Mouse (Mus musculus) liver, embryonic 14.5 days (tissue): ENCODE measurements around the gene Maff. TPM values are rescaled to one million over a fixed set of nuclear protein-coding genes. Genes with fewer than 3 reads are reported as not detected.

Experiments
- ATAC-seq: fragments of 200-750 bp; cut with Nextera tagmentation; 2 replicates; pipeline ENCODE4 v1.8.0; 2017; ENCODE audit warnings: moderate number of reproducible peaks, mild to moderate bottlenecking, moderate library complexity; ENCODE audit not compliant: insufficient read depth
- DNase-seq, 3 experiments: peaks; one replicate each; pipeline ENCODE4 v3.0.0-alpha.2; 2012 to 2013; ENCODE audit warnings: low read depth in 3 of 3, low spot score in 3 of 3
- H3K27ac ChIP-seq: fragments of 300-500 bp; sonication (generic); 2 replicates; pipeline ENCODE4 v1.5.1; 2014; ENCODE audit warnings: moderate library complexity, mild to moderate bottlenecking, control low read depth, inconsistent platforms
- H3K27me3 ChIP-seq: fragments of 300-500 bp; sonication (generic); 2 replicates; pipeline ENCODE4 v1.6.1; 2014; ENCODE audit warnings: mild to moderate bottlenecking, low read length, moderate library complexity; ENCODE audit not compliant: control insufficient read depth, insufficient read depth
- H3K36me3 ChIP-seq: fragments of 300-500 bp; sonication (generic); replicated peaks from 2 replicates; pipeline ENCODE4 v1.6.1; 2014; ENCODE audit warnings: low read depth; ENCODE audit not compliant: control insufficient read depth, insufficient read depth
- H3K4me1 ChIP-seq, 2 experiments: fragments of 200-500 bp in 1 of 2; fragments of 300-500 bp in 1 of 2; sonication (generic) in 1 of 2; replicated peaks; 2 replicates each; pipeline ENCODE4 v1.6.1; 2012 to 2014; ENCODE audit warnings: antibody characterized with exemption in 1 of 2, inconsistent platforms in 1 of 2, low read length in 1 of 2; ENCODE audit not compliant: control insufficient read depth in 2 of 2, insufficient read depth in 2 of 2
- H3K4me2 ChIP-seq: fragments of 300-500 bp; sonication (generic); 2 replicates; pipeline ENCODE4 v1.6.1; 2014; ENCODE audit warnings: low read depth, mild to moderate bottlenecking, control low read depth, moderate library complexity
- H3K4me3 ChIP-seq, 2 experiments: fragments of 200-500 bp in 1 of 2; fragments of 300-500 bp in 1 of 2; sonication (generic) in 1 of 2; 2 replicates each; pipeline ENCODE4 v1.5.1; 2012 to 2014; ENCODE audit warnings: low read depth in 2 of 2, low read length in 2 of 2, mild to moderate bottlenecking in 2 of 2, control low read depth in 1 of 2, inconsistent platforms in 1 of 2, moderate library complexity in 1 of 2; ENCODE audit not compliant: insufficient read depth in 1 of 2
- H3K9ac ChIP-seq: fragments of 300-500 bp; sonication (generic); replicated peaks from 2 replicates; pipeline ENCODE4 v1.6.1; 2014; ENCODE audit warnings: mild to moderate bottlenecking, control low read depth, moderate library complexity
- H3K9me3 ChIP-seq: fragments of 300-500 bp; sonication (generic); 2 replicates; pipeline ENCODE4 v1.6.1; 2016; ENCODE audit warnings: low read length, mixed read lengths; ENCODE audit not compliant: control insufficient read depth
- CTCF ChIP-seq: IDR thresholded peaks from 2 replicates; pipeline ENCODE4 v1.5.1; 2016; ENCODE audit warnings: antibody characterized with exemption, low read depth, control low read depth
- EP300 ChIP-seq: IDR thresholded peaks from 2 replicates; pipeline ENCODE4 v1.6.1; 2016; ENCODE audit warnings: antibody characterized with exemption, low read depth
- WGBS: fragments of 180-500 bp; shearing (Covaris S2); extraction: QIAGEN DNeasy Blood & Tissue Kit; methylation state at CpG from one replicate; pipeline ENCODE4 v1.1.7; 2014; ENCODE audit not compliant: insufficient replicate concordance; 5-methylcytosine and 5-hydroxymethylcytosine counted together
- polyA plus RNA-seq, 2 experiments: library from polyadenylated mRNA; depleted of rRNA in 1 of 2; stranded (reverse) in 1 of 2; unstranded in 1 of 2; fragments of >200 nt; fragmentation: Nextera tagmentation in 1 of 2; extraction: Ambion mirVana in 1 of 2; gene quantifications; 2 replicates each; pipeline versions ENCODE4 v1.2.1 to v1.2.3; 2012 to 2014

Gene Maff
- polyA plus RNA-seq (2012; rRNA removed) (1.8 TPM in 2 replicates), polyA plus RNA-seq (2014; fragmentation: Nextera tagmentation; extraction: Ambion mirVana) (0.80 and 1.1 TPM in 2 replicates)

DNA sequence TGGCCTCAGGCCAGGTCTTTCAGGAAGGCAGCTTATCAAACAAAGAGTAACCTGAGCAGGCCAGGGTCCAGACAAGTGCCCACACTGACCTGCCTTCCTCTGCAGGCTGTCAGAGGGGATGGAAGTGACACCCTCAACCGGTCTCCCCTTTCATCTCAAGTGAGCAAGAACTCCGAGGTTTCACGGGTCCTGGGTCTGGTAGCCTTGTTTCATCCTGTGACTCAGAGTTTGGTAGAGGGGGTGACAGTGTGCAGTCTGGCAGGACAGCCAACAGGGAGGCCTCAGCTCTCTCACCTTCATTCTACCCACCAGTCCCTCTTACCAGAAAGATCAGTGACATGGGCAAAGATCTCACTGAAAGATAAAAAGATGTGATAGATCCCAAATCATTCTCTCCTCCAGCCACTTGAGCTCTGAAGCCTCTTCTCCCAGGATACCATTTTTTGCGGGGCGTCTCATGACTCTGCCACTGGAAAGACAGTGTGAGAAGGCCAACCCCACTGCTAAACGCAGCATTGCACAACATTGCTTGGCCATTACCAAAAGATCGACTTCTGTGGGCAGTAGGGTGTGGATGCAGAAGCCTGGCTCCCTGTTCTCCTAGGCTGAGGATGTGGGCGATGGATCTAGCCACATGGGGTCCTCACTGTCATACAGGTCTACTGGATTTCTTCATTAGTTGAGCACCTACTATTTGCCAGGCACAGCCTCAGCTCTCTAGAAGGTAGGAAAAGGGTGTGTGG, at the start of gene Maff:
Gene Maff (plus strand): TSS at position 571 of the 743 bp plus-strand sequence.
- peak within 1 kb of the TSS; percentile 51 for H3K27ac ChIP-seq
- H3K4me2 ChIP-seq, result peak within 1 kb of the TSS; percentile 85
- H3K4me3 ChIP-seq, result peak within 1 kb of the TSS; percentile 70 to 77
- DNase-seq (no peak), ATAC-seq (no peak)
- 36% methylated on average over 8 of the region's 8 CpGs for WGBS
- no peaks in the 10 kb centered on the region for H3K36me3 ChIP-seq
- TF ChIP-seq EP300 (no peak), CTCF (no peak; the same call in 1 of the 2 replicates)
- peaks cover 14% of the 10 kb centered on the region for H3K27me3 ChIP-seq
- peak within 1 kb of the TSS; percentile 76 for H3K9ac ChIP-seq
- no peaks in the 10 kb centered on the region for H3K9me3 ChIP-seq
- H3K4me1 ChIP-seq, result peaks cover 0 to 24% of the 10 kb centered on the region in 2 experiments; a peak in 3 of 4 replicates

DNA sequence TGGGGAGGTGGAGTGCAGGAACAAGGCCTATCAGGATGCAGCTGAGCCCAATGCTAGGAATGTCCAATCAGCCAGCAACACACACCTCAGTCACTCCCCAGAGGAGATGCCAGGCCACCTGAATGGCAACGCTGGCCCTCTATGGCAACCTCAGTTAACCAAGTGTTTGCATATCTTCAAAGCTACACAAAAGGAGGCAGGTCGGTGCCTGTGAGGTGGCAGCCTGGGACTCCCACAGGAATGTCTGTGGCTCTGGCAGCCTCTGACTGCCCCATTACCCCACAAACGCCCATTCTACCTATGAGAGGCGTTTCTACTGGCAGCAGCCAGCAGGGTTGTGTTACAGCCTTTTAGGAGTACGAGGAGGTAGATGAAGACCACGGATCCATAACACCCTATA, 47.9 kb upstream of the Maff start:
- no peaks in the 10 kb centered on the region for H3K27me3 ChIP-seq
- H3K4me1 ChIP-seq, result no peaks in the 10 kb centered on the region
- H3K4me2 ChIP-seq, result no peak overlapping the region
- WGBS, result 60% methylated on average over 6 of the region's 6 CpGs
- H3K27ac ChIP-seq, result no peak overlapping the region
- H3K9ac ChIP-seq, result no peak overlapping the region
- TF ChIP-seq EP300 (no peak), CTCF (no peak)
- ATAC-seq (no peak), DNase-seq (no peak)
- H3K36me3 ChIP-seq, result no peaks in the 10 kb centered on the region
- H3K4me3 ChIP-seq, result no peak overlapping the region
- H3K9me3 ChIP-seq, result no peaks in the 10 kb centered on the region

DNA sequence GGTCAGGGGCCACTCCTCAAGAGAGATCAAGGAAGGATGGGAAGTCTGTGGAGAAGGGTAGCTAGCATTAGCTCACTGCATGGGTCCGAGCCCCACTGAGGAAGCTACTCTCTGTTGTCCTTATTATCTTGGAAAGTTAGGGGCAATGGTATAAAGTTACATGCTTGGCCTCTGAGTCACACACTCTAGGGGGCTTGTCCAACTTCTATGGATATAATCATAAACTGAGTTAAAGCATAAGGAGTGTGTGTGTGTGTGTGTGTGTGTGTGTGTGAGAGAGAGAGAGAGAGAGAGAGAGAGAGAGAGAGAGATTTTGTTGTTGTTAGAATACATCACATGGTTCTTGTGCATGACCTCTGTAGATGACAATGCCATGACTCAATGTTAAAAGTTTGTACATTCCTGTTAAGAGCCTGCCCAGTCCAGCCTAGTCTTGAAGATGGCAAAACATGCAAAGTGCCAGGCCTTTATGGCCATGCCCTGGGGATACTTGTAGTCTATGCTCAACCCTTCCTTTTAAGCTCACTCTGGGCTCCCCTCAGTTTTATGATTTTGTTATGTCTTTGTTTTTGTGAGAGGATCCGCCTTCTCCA, 46.8 kb upstream of the Maff start:
- Histone ChIP-seq H3K27me3 (no peaks in the 10 kb centered on the region), H3K4me2 (no peak overlapping the region), H3K9ac (no peak overlapping the region), H3K9me3 (no peaks in the 10 kb centered on the region), H3K27ac (no peak overlapping the region), H3K4me1 (no peaks in the 10 kb centered on the region), H3K36me3 (no peaks in the 10 kb centered on the region), H3K4me3 (no peak overlapping the region)
- ATAC-seq (no peak), DNase-seq (no peak)
- WGBS, result 50% methylated on average over 2 of the region's 2 CpGs
- TF ChIP-seq EP300, result no peak
- no peak for TF ChIP-seq CTCF

DNA sequence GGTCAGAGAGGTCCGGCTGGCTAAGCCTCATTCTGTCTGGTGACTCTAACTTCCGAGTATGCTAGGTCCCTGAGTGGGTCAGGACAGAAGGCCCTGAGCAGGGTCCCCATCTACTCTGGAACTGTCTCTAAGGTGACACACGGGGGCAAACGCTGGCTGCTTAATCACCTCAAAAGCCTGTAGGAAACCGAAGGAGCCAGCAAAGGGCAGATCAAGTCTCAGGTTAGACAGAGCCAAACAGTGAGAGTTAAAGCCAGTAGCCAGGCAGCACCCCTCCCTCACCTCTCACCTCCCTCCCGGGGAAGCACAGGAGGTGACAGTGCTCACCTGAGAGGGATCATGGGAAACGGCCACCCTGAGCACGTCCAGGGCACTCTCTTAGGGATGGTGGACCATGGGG, 42.7 kb upstream of the Maff start:
- 72% methylated on average over 8 of the region's 8 CpGs for WGBS
- Histone ChIP-seq H3K27ac (no peak overlapping the region), H3K27me3 (no peaks in the 10 kb centered on the region), H3K9ac (no peak overlapping the region), H3K4me2 (no peak overlapping the region), H3K4me3 (no peak overlapping the region), H3K4me1 (no peaks in the 10 kb centered on the region), H3K9me3 (no peaks in the 10 kb centered on the region), H3K36me3 (no peaks in the 10 kb centered on the region)
- TF ChIP-seq EP300 (no peak), CTCF (no peak)
- ATAC-seq, result no peak
- DNase-seq, result no peak

DNA sequence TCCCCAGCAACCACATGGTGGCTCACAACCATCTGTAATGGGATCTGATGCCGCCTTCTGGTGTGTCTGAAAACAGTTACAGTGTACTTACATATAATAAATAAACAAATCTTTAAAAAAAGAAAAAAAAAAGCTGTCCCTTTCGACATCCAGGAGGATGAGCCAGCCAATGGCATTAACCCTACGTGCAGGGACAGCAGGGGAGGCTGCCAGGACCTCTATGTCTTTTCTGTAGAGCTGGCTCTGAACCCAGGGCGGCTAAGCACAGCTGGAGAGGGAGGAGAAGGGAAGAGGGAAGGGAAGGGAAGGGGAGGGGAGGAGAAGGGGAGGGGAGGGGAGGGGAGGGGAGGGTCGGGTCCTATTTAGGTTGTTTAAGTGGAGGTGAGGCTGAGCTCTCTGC, 41.6 kb upstream of the Maff start:
- TF ChIP-seq EP300 (no peak), CTCF (no peak)
- 67% methylated on average over 5 of the region's 5 CpGs for WGBS
- no peaks in the 10 kb centered on the region for H3K36me3 ChIP-seq
- H3K27me3 ChIP-seq, result no peaks in the 10 kb centered on the region
- ATAC-seq (no peak), DNase-seq (no peak)
- H3K4me2 ChIP-seq, result no peak overlapping the region
- H3K4me1 ChIP-seq, result no peaks in the 10 kb centered on the region
- no peak overlapping the region for H3K27ac ChIP-seq
- H3K4me3 ChIP-seq, result no peak overlapping the region
- H3K9me3 ChIP-seq, result no peaks in the 10 kb centered on the region
- H3K9ac ChIP-seq, result no peak overlapping the region
